Mouse (Mus musculus): Measurements from ENCODE around the gene Furin. TPM values are rescaled to one million over a fixed set of nuclear protein-coding genes. Genes with fewer than 3 reads are reported as not detected.

Furin gene
- polyA plus RNA-seq, 1 experiment from 2014 or later: 4.7 TPM

GRCm38 (mm10) chr7:80443124-80443523 is 37.9 kb upstream of the Furin start:
- no peaks in the 10 kb centered on the region for H3K36me3 ChIP-seq
- 54% methylated on average over 3 of the region's 3 CpGs for whole genome bisulfite sequencing
- ATAC-seq (ENCODE audit: low read depth): no peak
- peaks cover 14% of the 10 kb centered on the region; the same call in 1 of the 2 replicates for H3K4me1 ChIP-seq (replicated peaks)
- H3K4me3 ChIP-seq: no peak overlapping the region
- H3K9me3 ChIP-seq: no peaks in the 10 kb centered on the region
- H3K9ac ChIP-seq: no peak overlapping the region
- H3K27ac ChIP-seq (replicated peaks): no peak overlapping the region
- no peak overlapping the region for H3K4me2 ChIP-seq
- no peaks in the 10 kb centered on the region for H3K27me3 ChIP-seq

GRCm38 (mm10) chr7:80441986-80442904 is 37.0 kb upstream of the Furin start:
- Histone ChIP-seq H3K36me3 (no peaks in the 10 kb centered on the region), H3K4me3 (no peak overlapping the region), H3K4me1 (replicated peaks) (peaks cover 14% of the 10 kb centered on the region; the same call in 1 of the 2 replicates), H3K9ac (no peak overlapping the region), H3K27me3 (no peaks in the 10 kb centered on the region), H3K9me3 (no peaks in the 10 kb centered on the region), H3K4me2 (no peak overlapping the region), H3K27ac (replicated peaks) (no peak overlapping the region)
- WGBS: 46% methylated on average over 11 of the region's 11 CpGs
- ATAC-seq (ENCODE audit: low read depth): no peak

- no peaks in the 10 kb centered on the region for H3K36me3 ChIP-seq
- H3K4me1 ChIP-seq (replicated peaks): peaks cover 14% of the 10 kb centered on the region; the same call in 1 of the 2 replicates
- H3K27me3 ChIP-seq: no peaks in the 10 kb centered on the region
- H3K9ac ChIP-seq: no peak overlapping the region
- H3K4me2 ChIP-seq: no peak overlapping the region
- H3K4me3 ChIP-seq: no peak overlapping the region
- no peaks in the 10 kb centered on the region for H3K9me3 ChIP-seq
- ATAC-seq (ENCODE audit: low read depth): no peak
- 67% methylated on average over 4 of the region's 4 CpGs for WGBS
- H3K27ac ChIP-seq (replicated peaks): no peak overlapping the region
Measured at GRCm38 (mm10) chr7:80440685-80441084, 35.4 kb upstream of the Furin start.

- Histone ChIP-seq H3K4me1 (replicated peaks) (peaks cover 14% of the 10 kb centered on the region; the same call in 1 of the 2 replicates), H3K4me2 (no peak overlapping the region), H3K27me3 (no peaks in the 10 kb centered on the region), H3K27ac (replicated peaks) (no peak overlapping the region), H3K9ac (no peak overlapping the region), H3K36me3 (no peaks in the 10 kb centered on the region), H3K4me3 (no peak overlapping the region), H3K9me3 (no peaks in the 10 kb centered on the region)
- WGBS: 78% methylated on average over 10 of the region's 10 CpGs
- no peak for ATAC-seq (ENCODE audit: low read depth)
Measured at GRCm38 (mm10) chr7:80439789-80440488, 34.7 kb upstream of the Furin start.

- Histone ChIP-seq H3K4me1 (replicated peaks) (peaks cover 14% of the 10 kb centered on the region; the same call in 1 of the 2 replicates), H3K4me2 (no peak overlapping the region), H3K27me3 (no peaks in the 10 kb centered on the region), H3K4me3 (no peak overlapping the region), H3K9ac (no peak overlapping the region), H3K36me3 (no peaks in the 10 kb centered on the region), H3K9me3 (no peaks in the 10 kb centered on the region), H3K27ac (replicated peaks) (no peak overlapping the region)
- WGBS: 34% methylated on average over 15 of the region's 15 CpGs
- ATAC-seq (ENCODE audit: low read depth): no peak
Measured at GRCm38 (mm10) chr7:80439032-80439760, 34.0 kb upstream of the Furin start.

GRCm38 (mm10) chr7:80436571-80436970 is 31.3 kb upstream of the Furin start:
- H3K36me3 ChIP-seq: no peaks in the 10 kb centered on the region
- WGBS: 90% methylated on average over 7 of the region's 7 CpGs
- no peak overlapping the region for H3K27ac ChIP-seq (replicated peaks)
- no peak overlapping the region for H3K9ac ChIP-seq
- no peak overlapping the region for H3K4me2 ChIP-seq
- H3K27me3 ChIP-seq: no peaks in the 10 kb centered on the region
- no peak for ATAC-seq (ENCODE audit: low read depth)
- H3K9me3 ChIP-seq: no peaks in the 10 kb centered on the region
- no peak overlapping the region for H3K4me3 ChIP-seq
- H3K4me1 ChIP-seq (replicated peaks): 0 out of 2 replicates have a peak, but pooled peaks cover 3% of the 10 kb centered on the region

- no peak overlapping the region for H3K27ac ChIP-seq (replicated peaks)
- no peak overlapping the region for H3K4me3 ChIP-seq
- H3K9me3 ChIP-seq: no peaks in the 10 kb centered on the region
- H3K27me3 ChIP-seq: no peaks in the 10 kb centered on the region
- H3K36me3 ChIP-seq: no peaks in the 10 kb centered on the region
- no peak overlapping the region for H3K4me2 ChIP-seq
- 82% methylated on average over 3 of the region's 3 CpGs for WGBS
- no peak for ATAC-seq (ENCODE audit: low read depth)
- no peak overlapping the region for H3K9ac ChIP-seq
- 0 out of 2 replicates have a peak, but pooled peaks cover 3% of the 10 kb centered on the region for H3K4me1 ChIP-seq (replicated peaks)
Measured at GRCm38 (mm10) chr7:80435594-80435993, 30.4 kb upstream of the Furin start.

GRCm38 (mm10) chr7:80429661-80430060 is 24.4 kb upstream of the Furin start:
- Histone ChIP-seq H3K27ac (replicated peaks) (no peak overlapping the region), H3K4me1 (replicated peaks) (no peaks in the 10 kb centered on the region), H3K9me3 (no peaks in the 10 kb centered on the region), H3K4me3 (no peak overlapping the region), H3K36me3 (no peaks in the 10 kb centered on the region), H3K4me2 (no peak overlapping the region), H3K9ac (no peak overlapping the region), H3K27me3 (no peaks in the 10 kb centered on the region)
- ATAC-seq (ENCODE audit: low read depth): no peak
- 94% methylated on average over 12 of the region's 12 CpGs for WGBS

- H3K4me1 ChIP-seq (replicated peaks): no peaks in the 10 kb centered on the region
- no peak overlapping the region for H3K4me3 ChIP-seq
- no peak overlapping the region for H3K4me2 ChIP-seq
- H3K27ac ChIP-seq (replicated peaks): no peak overlapping the region
- no peaks in the 10 kb centered on the region for H3K9me3 ChIP-seq
- no peaks in the 10 kb centered on the region for H3K27me3 ChIP-seq
- 83% methylated on average over 5 of the region's 5 CpGs for WGBS
- ATAC-seq (ENCODE audit: low read depth): no peak
- no peak overlapping the region for H3K9ac ChIP-seq
- no peaks in the 10 kb centered on the region for H3K36me3 ChIP-seq
Measured at GRCm38 (mm10) chr7:80427730-80428129, 22.5 kb upstream of the Furin start.

- Histone ChIP-seq H3K36me3 (no peaks in the 10 kb centered on the region), H3K4me1 (replicated peaks) (no peaks in the 10 kb centered on the region), H3K9ac (no peak overlapping the region), H3K27ac (replicated peaks) (no peak overlapping the region), H3K9me3 (no peaks in the 10 kb centered on the region), H3K4me2 (no peak overlapping the region), H3K27me3 (no peaks in the 10 kb centered on the region), H3K4me3 (no peak overlapping the region)
- WGBS: 69% methylated on average over 7 of the region's 7 CpGs
- no peak for ATAC-seq (ENCODE audit: low read depth)
Measured at GRCm38 (mm10) chr7:80426363-80426762, 21.1 kb upstream of the Furin start.

- ATAC-seq (ENCODE audit: low read depth): no peak
- WGBS: 74% methylated on average over 6 of the region's 6 CpGs
- no peaks in the 10 kb centered on the region for H3K27me3 ChIP-seq
Measured at GRCm38 (mm10) chr7:80424722-80425121, 19.5 kb upstream of the Furin start.

More at GRCm38 (mm10) chr7:80424722-80425121, 19.5 kb upstream of the Furin start:
- H3K9me3 ChIP-seq: no peaks in the 10 kb centered on the region
- H3K4me2 ChIP-seq: no peak overlapping the region
- no peak overlapping the region for H3K4me3 ChIP-seq
- H3K36me3 ChIP-seq: no peaks in the 10 kb centered on the region
- no peak overlapping the region for H3K27ac ChIP-seq (replicated peaks)
- H3K9ac ChIP-seq: no peak overlapping the region
- no peaks in the 10 kb centered on the region for H3K4me1 ChIP-seq (replicated peaks)
